ENCODE assay signal across 19 mouse cellular contexts in genomic region chr14:118951912-118952583, GRCm38 (mm10). TPM values are rescaled to one million over a fixed set of nuclear protein-coding genes. Genes with fewer than 3 reads are reported as not detected.
DNase-seq lines count a peak whose midpoint lies in the region; ATAC-seq and TF ChIP-seq lines count a peak whose summit lies in the region.
"Had no signal": no experiment of that assay in that cellular context is flagged by ENCODE, and none has a peak within 500 bp of the region (broad histone marks: within the 10 kb centered on the region; RNA-seq: fewer than 3 reads in every experiment).

No protein-coding gene starts in this region.

- peaks cover 36% of the 10 kb centered on the region for H3K36me3 ChIP-seq in heart, embryonic 10.5 days
- H3K36me3 ChIP-seq in lung, postnatal 0 days (ENCODE audit: insufficient read depth, low read length) = 0 out of 2 replicates have a peak, but pooled peaks cover 3% of the 10 kb centered on the region
- H3K36me3 ChIP-seq: intestine, embryonic 15.5 days had no signal

- ATAC-seq in lung, postnatal 0 days = no peak
- ATAC-seq: forebrain, embryonic 13.5 days; intestine, embryonic 15.5 days had no signal

- no peak overlapping the region for H3K27ac ChIP-seq in heart, embryonic 10.5 days
- H3K27ac ChIP-seq in lung, postnatal 0 days (ENCODE audit: low read length) = no peak overlapping the region
- H3K27ac ChIP-seq: forebrain, embryonic 13.5 days; heart, embryonic 13.5 days; hindbrain, embryonic 13.5 days; intestine, embryonic 15.5 days; kidney, postnatal 0 days; left cerebral cortex, adult 2 months; limb, embryonic 13.5 days; lung, embryonic 15.5 days; midbrain, embryonic 10.5 days; neural tube, embryonic 13.5 days had no signal

- WGBS in heart, embryonic 10.5 days = 93% methylated on average over 9 of the region's 9 CpGs
- WGBS in lung, adult 2 months = 77% methylated on average over 9 of the region's 9 CpGs
- WGBS in lung, postnatal 0 days = 89% methylated on average over 9 of the region's 9 CpGs

- no peak overlapping the region for H3K4me2 ChIP-seq in lung, postnatal 0 days (replicated peaks; ENCODE audit: low read depth, low read length)
- H3K4me2 ChIP-seq: forebrain, embryonic 13.5 days; heart, embryonic 13.5 days; hindbrain, embryonic 13.5 days; intestine, embryonic 15.5 days; limb, embryonic 13.5 days; lung, embryonic 15.5 days; neural tube, embryonic 13.5 days had no signal

- no peak for TF ChIP-seq POLR2A in lung, adult 2 months (IDR thresholded peaks at IDR 0.05; ENCODE audit: borderline replicate concordance, extremely low read depth, low read depth, low read length)

- no peak for TF ChIP-seq CTCF in lung, adult 2 months (IDR thresholded peaks at IDR 0.05; ENCODE audit: insufficient read depth, low read length)
- TF ChIP-seq CTCF in lung, postnatal 0 days (IDR thresholded peaks at IDR 0.05) = no peak

- no peaks in the 10 kb centered on the region for H3K4me1 ChIP-seq in heart, embryonic 10.5 days
- peaks cover 12% of the 10 kb centered on the region for H3K4me1 ChIP-seq in lung, adult 2 months (ENCODE audit: control insufficient read depth, insufficient read depth, low read length)
- no peaks in the 10 kb centered on the region for H3K4me1 ChIP-seq in lung, postnatal 0 days (ENCODE audit: insufficient read depth, low read depth, low read length)
- H3K4me1 ChIP-seq: intestine, embryonic 15.5 days; limb, embryonic 13.5 days; neural tube, embryonic 13.5 days had no signal

- TF ChIP-seq EP300 in lung, postnatal 0 days (IDR thresholded peaks at IDR 0.05) = no peak

- H3K4me3 ChIP-seq in heart, embryonic 10.5 days = no peak overlapping the region
- H3K4me3 ChIP-seq in lung, adult 2 months (replicated peaks; ENCODE audit: extremely low read depth, low read depth, low read length) = no peak overlapping the region
- no peak overlapping the region for H3K4me3 ChIP-seq in lung, postnatal 0 days (ENCODE audit: low read depth, low read length)
- H3K4me3 ChIP-seq: forebrain, embryonic 13.5 days; heart, embryonic 13.5 days; hindbrain, embryonic 13.5 days; intestine, embryonic 15.5 days; left cerebral cortex, adult 2 months; limb, embryonic 13.5 days; lung, embryonic 15.5 days; midbrain, embryonic 10.5 days; neural tube, embryonic 13.5 days had no signal

- no peaks in the 10 kb centered on the region for H3K9me3 ChIP-seq in heart, embryonic 10.5 days
- H3K9me3 ChIP-seq in lung, postnatal 0 days (ENCODE audit: low read length) = no peaks in the 10 kb centered on the region
- H3K9me3 ChIP-seq: forebrain, embryonic 13.5 days; heart, embryonic 13.5 days; hindbrain, embryonic 13.5 days; intestine, embryonic 15.5 days; limb, embryonic 13.5 days; lung, embryonic 15.5 days; midbrain, embryonic 10.5 days; neural tube, embryonic 13.5 days had no signal

- H3K27me3 ChIP-seq in heart, embryonic 10.5 days (ENCODE audit: insufficient read depth, poor library complexity, severe bottlenecking) = no peaks in the 10 kb centered on the region
- no peaks in the 10 kb centered on the region for H3K27me3 ChIP-seq in lung, postnatal 0 days (replicated peaks; ENCODE audit: insufficient read depth, low read length)
- H3K27me3 ChIP-seq: forebrain, embryonic 13.5 days; heart, embryonic 13.5 days; hindbrain, embryonic 13.5 days; intestine, embryonic 15.5 days; limb, embryonic 13.5 days; lung, embryonic 15.5 days; neural tube, embryonic 13.5 days had no signal

- peak; percentile 24 to 29 for DNase-seq in adrenal gland, postnatal 36 days
- DNase-seq in adrenal gland, adult 8-10 months = no peak
- DNase-seq in heart, adult 8-10 months (ENCODE audit: low spot score) = peak; percentile 22
- DNase-seq in heart, embryonic 10.5 days (ENCODE audit: low spot score) = no peak
- peak; percentile 33 for DNase-seq in lung, adult 2 months
- DNase-seq in lung, postnatal 0 days (ENCODE audit: low spot score) = no peak
- peak; percentile 75 for DNase-seq in lung, postnatal 36 days
- no peak for DNase-seq in frontal cortex, postnatal 14 days (ENCODE audit: low spot score in 2 of 2)
- DNase-seq: cerebellum, adult 11-12 months had no signal

- no peak overlapping the region for H3K9ac ChIP-seq in lung, postnatal 0 days (replicated peaks; ENCODE audit: low read depth)
- H3K9ac ChIP-seq: forebrain, embryonic 13.5 days; heart, embryonic 13.5 days; hindbrain, embryonic 13.5 days; intestine, embryonic 15.5 days; limb, embryonic 13.5 days; lung, embryonic 15.5 days; neural tube, embryonic 13.5 days had no signal

RNA-seq across cellular contexts. Expression of gene Dnajc3, which starts 14.3 kb away (rescaled TPM):
- 10 to 100 TPM; 68.4 to 70.1 TPM for total RNA-seq in adrenal gland, postnatal 36 days (2021)
- total RNA-seq in adrenal gland, adult 8-10 months (2022) = 10 to 100 TPM; 63.6 to 72.6 (median 67.7) TPM
- total RNA-seq in heart, adult 8-10 months (2022) = 10 to 100 TPM; 25.5 to 33.5 (median 28.4) TPM
- polyA plus RNA-seq in heart, embryonic 10.5 days (2016; fragmentation: Nextera tagmentation; extraction: Ambion mirVana) = 38.0 and 44.3 TPM in 2 replicates
- polyA plus RNA-seq in lung, adult 2 months (2012; rRNA removed) = 20.9 and 22.7 TPM in 2 replicates
- 54.1 and 58.3 TPM in 2 replicates for polyA plus RNA-seq in lung, postnatal 0 days (2015; fragmentation: Nextera tagmentation; extraction: Ambion mirVana)

RNA-seq across cellular contexts. Expression of gene Dzip1, which starts 26.8 kb away (rescaled TPM):
- 10 to 100 TPM; 10.5 to 11.5 TPM for total RNA-seq in adrenal gland, postnatal 36 days (2021)
- 10 to 100 TPM; 12.4 to 30.5 (median 21.7) TPM for total RNA-seq in adrenal gland, adult 8-10 months (2022)
- 1 to 10 TPM; 2.1 to 3.1 (median 2.5) TPM for total RNA-seq in heart, adult 8-10 months (2022)
- polyA plus RNA-seq in heart, embryonic 10.5 days (2016; fragmentation: Nextera tagmentation; extraction: Ambion mirVana) = 8.8 and 15.3 TPM in 2 replicates
- polyA plus RNA-seq in lung, adult 2 months (2012; rRNA removed) = 7.5 and 8.3 TPM in 2 replicates
- 4.0 and 5.0 TPM in 2 replicates for polyA plus RNA-seq in lung, postnatal 0 days (2015; fragmentation: Nextera tagmentation; extraction: Ambion mirVana)

Comparison
In these comparisons a context has a peak if more than half of its experiments do, and no peak if none do; other contexts are left out.
1. DNase-seq: peak in adrenal gland, postnatal 36 days (2 of 2), heart, adult 8-10 months (single experiment), lung, adult 2 months (single experiment) and lung, postnatal 36 days (single experiment); none in adrenal gland, adult 8-10 months (single experiment), heart, embryonic 10.5 days (single experiment), lung, postnatal 0 days (single experiment) and frontal cortex, postnatal 14 days (0 of 2).